Mouse (Mus musculus): ENCODE data around the gene Calml3. TPM values are rescaled to one million over a fixed set of nuclear protein-coding genes. Genes with fewer than 3 reads are reported as not detected.

Gene Calml3
- total RNA-seq, 2 experiments from 2014 or later: not detected

GRCm38 (mm10) chr13:3805132-3805531, 1.0 kb upstream of the Calml3 start:
- Histone ChIP-seq H3K4me3 (no peak overlapping the region), H3K27ac (no peak overlapping the region)
- no peak for TF ChIP-seq CTCF (conservative IDR thresholded peaks at IDR 0.05)
- DNase-seq (ENCODE audit: low spot score in 2 of 2): no peak

DNA sequence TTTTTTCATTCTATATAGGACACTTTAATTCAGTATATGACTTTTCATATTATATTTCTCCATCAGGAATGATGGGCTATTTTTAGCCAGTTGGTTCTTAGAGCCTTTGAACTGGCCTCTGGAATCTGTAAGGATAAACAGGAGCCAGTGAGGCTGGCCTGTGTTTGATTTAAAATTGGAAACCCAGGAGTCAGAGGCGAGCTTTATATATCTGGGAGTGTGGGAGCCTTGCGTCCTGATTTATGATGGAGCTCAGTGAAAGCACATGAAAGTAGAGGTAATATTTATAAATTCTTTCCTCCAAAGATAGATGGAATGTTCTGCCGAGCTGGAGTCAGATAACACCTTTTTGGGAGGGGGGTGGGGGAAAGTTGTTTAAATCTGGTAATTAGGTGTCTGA, 4.7 kb downstream of the Calml3 start:
- Histone ChIP-seq H3K27ac (no peak overlapping the region), H3K4me3 (no peak overlapping the region)
- DNase-seq (ENCODE audit: low spot score in 2 of 2): no peak
- no peak for TF ChIP-seq CTCF (conservative IDR thresholded peaks at IDR 0.05)

GRCm38 (mm10) chr13:3798751-3799150, 5.4 kb downstream of the Calml3 start:
- no peak for DNase-seq (ENCODE audit: low spot score in 2 of 2)
- no peak overlapping the region for H3K27ac ChIP-seq
- no peak overlapping the region for H3K4me3 ChIP-seq
- no peak for TF ChIP-seq CTCF (conservative IDR thresholded peaks at IDR 0.05)

DNA sequence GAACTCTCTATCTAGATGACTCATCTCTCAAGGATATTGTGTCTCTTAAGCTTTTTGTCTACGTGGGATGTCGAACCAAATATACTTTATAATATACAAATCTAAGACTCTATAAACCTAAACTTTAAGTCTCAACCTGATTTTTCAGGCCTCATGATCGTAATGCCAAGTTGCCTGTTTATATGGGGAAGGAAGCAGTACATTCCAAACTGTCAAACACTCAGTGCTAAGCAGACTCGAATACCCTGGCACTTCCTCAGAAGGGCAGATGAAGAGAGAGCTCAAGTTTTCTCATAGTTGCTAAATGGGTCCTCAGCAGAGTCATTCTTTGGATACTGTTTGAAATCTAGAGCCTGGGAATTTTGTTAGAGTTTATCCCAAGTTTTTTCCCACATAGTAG, 7.5 kb downstream of the Calml3 start:
- DNase-seq (ENCODE audit: low spot score in 2 of 2): no peak
- no peak for TF ChIP-seq CTCF (conservative IDR thresholded peaks at IDR 0.05)
- no peak overlapping the region for H3K27ac ChIP-seq
- H3K4me3 ChIP-seq: no peak overlapping the region

- Histone ChIP-seq H3K27ac (no peak overlapping the region), H3K4me3 (no peak overlapping the region)
- TF ChIP-seq CTCF (conservative IDR thresholded peaks at IDR 0.05): no peak
- DNase-seq (ENCODE audit: low spot score in 2 of 2): no peak
These were observed 14.6 kb downstream of the Calml3 start for GRCm38 (mm10) chr13:3789531-3789930.

- DNase-seq (ENCODE audit: low spot score in 2 of 2): no peak
- TF ChIP-seq CTCF (conservative IDR thresholded peaks at IDR 0.05): no peak
- Histone ChIP-seq H3K27ac (no peak overlapping the region), H3K4me3 (no peak overlapping the region)
These were observed 15.5 kb downstream of the Calml3 start for GRCm38 (mm10) chr13:3788588-3788987.

GRCm38 (mm10) chr13:3787644-3788043, 16.5 kb downstream of the Calml3 start:
- Histone ChIP-seq H3K4me3 (no peak overlapping the region), H3K27ac (no peak overlapping the region)
- TF ChIP-seq CTCF (conservative IDR thresholded peaks at IDR 0.05): no peak
- no peak for DNase-seq (ENCODE audit: low spot score in 2 of 2)

- no peak for TF ChIP-seq CTCF (conservative IDR thresholded peaks at IDR 0.05)
- no peak for DNase-seq (ENCODE audit: low spot score in 2 of 2)
- H3K27ac ChIP-seq: no peak overlapping the region
- H3K4me3 ChIP-seq: no peak overlapping the region
These were observed 17.0 kb downstream of the Calml3 start for GRCm38 (mm10) chr13:3787102-3787501.

GRCm38 (mm10) chr13:3783621-3784020, 20.5 kb downstream of the Calml3 start:
- no peak for TF ChIP-seq CTCF (conservative IDR thresholded peaks at IDR 0.05)

GRCm38 (mm10) chr13:3782499-3782898, 21.6 kb downstream of the Calml3 start:
- no peak overlapping the region for H3K4me3 ChIP-seq
- no peak overlapping the region for H3K27ac ChIP-seq
- TF ChIP-seq CTCF (conservative IDR thresholded peaks at IDR 0.05): no peak
- DNase-seq (ENCODE audit: low spot score in 2 of 2): no peak

More at GRCm38 (mm10) chr13:3783621-3784020, 20.5 kb downstream of the Calml3 start:
- DNase-seq (ENCODE audit: low spot score in 2 of 2): no peak
- H3K4me3 ChIP-seq: no peak overlapping the region
- no peak overlapping the region for H3K27ac ChIP-seq

DNA sequence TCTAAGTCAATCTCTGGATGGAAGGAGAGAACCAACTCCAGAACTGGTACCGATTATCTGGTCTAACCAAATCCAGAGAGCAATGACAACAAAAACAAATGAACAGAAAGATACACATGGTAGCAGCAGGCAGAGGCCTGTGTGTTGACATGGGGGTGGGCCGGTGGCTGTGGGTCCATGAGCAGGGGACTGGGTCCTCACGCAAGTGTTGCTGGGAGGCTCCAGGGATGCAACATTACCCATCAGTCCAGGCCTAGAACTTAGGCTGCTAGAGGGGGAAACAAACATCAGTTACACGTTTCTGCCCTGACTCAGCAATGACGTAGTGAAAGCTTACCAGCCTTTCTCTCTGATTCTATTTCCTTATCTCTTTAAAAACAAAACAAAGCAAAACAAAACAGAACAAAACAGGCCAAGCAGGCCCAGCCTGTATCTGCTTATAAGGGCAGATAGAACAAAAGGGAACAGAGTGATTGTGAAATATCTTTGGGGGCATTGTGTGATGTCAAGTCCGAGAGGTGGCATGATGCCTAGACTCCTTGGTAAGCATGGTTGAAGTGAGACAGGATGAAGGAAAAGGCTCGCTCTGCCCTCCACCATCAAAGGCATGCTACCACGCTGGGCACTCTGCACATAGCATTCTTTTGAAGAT, 24.4 kb downstream of the Calml3 start:
- TF ChIP-seq CTCF (conservative IDR thresholded peaks at IDR 0.05): no peak
- DNase-seq (ENCODE audit: low spot score in 2 of 2): no peak
- no peak overlapping the region for H3K4me3 ChIP-seq

DNA sequence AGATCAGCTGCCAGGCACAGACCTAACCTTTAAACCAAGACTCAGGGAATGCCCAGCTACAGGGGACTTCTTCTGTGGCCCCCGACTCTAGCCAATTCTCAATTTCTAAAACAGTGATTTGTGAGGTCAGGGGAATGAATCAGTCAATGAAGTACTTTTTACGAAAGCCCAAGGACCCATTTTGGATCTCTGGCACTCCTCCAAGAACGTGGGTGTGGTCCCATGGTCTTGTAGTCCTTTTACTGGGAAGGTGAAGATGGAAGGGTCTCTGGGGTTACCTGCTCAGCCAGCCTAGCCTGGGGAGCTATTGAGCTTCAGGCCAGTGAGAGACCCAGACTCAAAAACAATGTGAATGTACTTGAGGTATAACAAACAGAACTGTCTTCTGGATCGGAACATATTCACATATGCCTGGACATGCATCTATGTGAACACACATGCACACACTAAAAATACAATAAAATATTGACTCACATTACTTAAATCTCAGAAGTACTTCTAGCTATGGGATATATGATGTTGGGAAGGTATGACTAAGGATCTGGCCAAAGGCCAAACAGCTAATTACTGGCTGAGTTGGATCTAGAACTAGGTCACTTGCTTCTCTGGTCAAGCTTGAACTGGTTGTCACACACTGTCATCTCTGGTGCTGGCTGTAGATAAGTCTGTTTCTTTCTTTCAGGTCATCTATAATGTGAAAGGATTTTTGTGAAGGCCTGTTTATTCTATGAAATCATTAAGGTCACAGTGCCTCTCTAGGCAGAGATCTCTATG, 25.3 kb downstream of the Calml3 start:
- no peak for DNase-seq (ENCODE audit: low spot score in 2 of 2)
- H3K4me3 ChIP-seq: no peak overlapping the region
- TF ChIP-seq CTCF (conservative IDR thresholded peaks at IDR 0.05): no peak
- H3K27ac ChIP-seq: no peak overlapping the region

More for the DNA sequence above, 24.4 kb downstream of the Calml3 start:
- H3K27ac ChIP-seq: no peak overlapping the region

DNA sequence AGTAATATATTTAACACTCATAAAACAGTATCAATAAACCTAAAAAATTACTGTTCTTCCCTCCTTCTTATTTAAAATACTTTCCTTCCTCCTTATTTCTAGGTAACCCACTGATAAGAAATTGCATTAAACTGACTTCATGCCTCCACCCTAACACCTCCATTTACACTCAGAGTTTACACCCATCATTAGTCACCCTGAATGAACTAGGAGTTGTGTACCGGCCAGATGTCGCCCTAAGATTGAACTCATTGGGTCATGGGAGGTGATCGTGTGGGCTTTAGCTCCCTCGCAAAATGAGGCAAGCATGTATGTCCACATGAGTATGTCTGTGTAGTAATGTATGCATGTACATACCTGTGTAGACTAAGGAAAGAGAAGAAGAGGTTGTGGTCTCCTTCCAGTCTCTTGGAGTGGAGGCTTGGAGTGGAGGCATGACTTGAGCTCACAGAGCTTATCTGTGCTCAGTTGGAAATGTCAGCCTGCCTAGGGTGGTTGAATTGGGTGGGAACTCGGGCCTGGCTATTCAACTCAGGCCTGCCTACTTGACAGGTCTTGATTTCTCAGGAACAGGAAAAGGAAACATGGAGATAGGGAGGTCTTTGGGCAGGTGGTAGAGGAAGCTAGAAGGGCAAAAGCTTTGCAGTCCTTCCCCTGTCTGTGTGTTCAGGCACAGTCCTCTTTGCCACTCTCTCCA, 26.8 kb downstream of the Calml3 start:
- H3K4me3 ChIP-seq: no peak overlapping the region
- peak overlapping the region; percentile 77 for H3K27ac ChIP-seq
- TF ChIP-seq CTCF (conservative IDR thresholded peaks at IDR 0.05): no peak
- DNase-seq (ENCODE audit: low spot score in 2 of 2): no peak

All from layer of hippocampus, adult 2 months (tissue).